Mouse (Mus musculus) heart, postnatal 25 days (tissue): ENCODE data around the gene Dctn3. TPM values are rescaled to one million over a fixed set of nuclear protein-coding genes. Genes with fewer than 3 reads are reported as not detected.
"Not testable (repeated sequence)": the region's sequence is repeated elsewhere in the genome, so short reads cannot be mapped to it uniquely, and the experiment has no call there.

Source experiments
- DNase-seq: peaks from one replicate; pipeline ENCODE4 v3.0.0; 2022; ENCODE audit warnings: low spot score
- intact Hi-C: fragments of 180-260 bp; cut with DNase I; formaldehyde crosslinking; loops from one replicate; pipeline ENCODE4 v1.15.1; 2025
- total RNA-seq, 2 experiments: library from RNA; stranded (reverse); gene quantifications; 2 replicates each; pipeline ENCODE4 v1.2.3; 2021

Dctn3 gene
- total RNA-seq, 2 experiments from 2014 or later, result 74.8 to 79.9 TPM

GRCm38 (mm10) chr4:41705922-41706754 lies 16.8 kb downstream of the Dctn3 start:
- no peak for DNase-seq
- intact Hi-C loops, result loop anchor here (2.0 to 5.0 kb wide), 3 partner anchors 51 to 154 kb away; no protein-coding TSS in a partner anchor

GRCm38 (mm10) chr4:41704651-41705050 lies 18.3 kb downstream of the Dctn3 start:
- no peak for DNase-seq
- intact Hi-C loops, result loop anchor here (5.0 kb wide), 1 partner anchor 152 kb away; no protein-coding TSS in a partner anchor

- intact Hi-C loops, DNase-seq: not testable (repeated sequence)
These were observed 20.7 kb downstream of the Dctn3 start for GRCm38 (mm10) chr4:41702226-41702625.

- intact Hi-C loops, DNase-seq: not testable (repeated sequence)
These were observed 22.7 kb downstream of the Dctn3 start for GRCm38 (mm10) chr4:41700224-41700623.

GRCm38 (mm10) chr4:41699783-41700182 lies 23.2 kb downstream of the Dctn3 start, which contains the start of gene Il11ra1:
Gene Il11ra1 (plus strand): TSS chr4:41699989.
- intact Hi-C loops, DNase-seq: not testable (repeated sequence)

GRCm38 (mm10) chr4:41698421-41699016 lies 24.5 kb downstream of the Dctn3 start:
- intact Hi-C loops, result not testable (repeated sequence)
- peak; percentile 49 for DNase-seq

- intact Hi-C loops, result loop anchor here (2.0 kb wide), 1 partner anchor 38 kb away; no protein-coding TSS in a partner anchor
- DNase-seq, result peak; percentile 62
These were observed 25.8 kb downstream of the Dctn3 start, which contains the start of gene Cntfr for GRCm38 (mm10) chr4:41696930-41697841. Gene Cntfr (minus strand): TSS chr4:41697089.

- intact Hi-C loops, result loop anchor here (2.0 kb wide), 1 partner anchor 38 kb away; no protein-coding TSS in a partner anchor
- DNase-seq, result not testable (repeated sequence)
These were observed 26.5 kb downstream of the Dctn3 start for GRCm38 (mm10) chr4:41696452-41696851.

GRCm38 (mm10) chr4:41695800-41696199 lies 27.2 kb downstream of the Dctn3 start:
- DNase-seq, result not testable (repeated sequence)
- intact Hi-C loops, result loop anchor here (2.0 kb wide), 1 partner anchor 37 kb away; no protein-coding TSS in a partner anchor

- intact Hi-C loops, DNase-seq: not testable (repeated sequence)
These were observed 29.5 kb downstream of the Dctn3 start for GRCm38 (mm10) chr4:41693511-41693910.

- DNase-seq, intact Hi-C loops: not testable (repeated sequence)
These were observed 33.0 kb downstream of the Dctn3 start for GRCm38 (mm10) chr4:41690014-41690413.

GRCm38 (mm10) chr4:41688562-41688961 lies 34.4 kb downstream of the Dctn3 start:
- intact Hi-C loops, DNase-seq: not testable (repeated sequence)

GRCm38 (mm10) chr4:41685882-41686492 lies 37.0 kb downstream of the Dctn3 start:
- DNase-seq, intact Hi-C loops: not testable (repeated sequence)

GRCm38 (mm10) chr4:41684931-41685453 lies 38.0 kb downstream of the Dctn3 start:
- DNase-seq, intact Hi-C loops: not testable (repeated sequence)

GRCm38 (mm10) chr4:41684131-41684930 lies 38.6 kb downstream of the Dctn3 start:
- DNase-seq, intact Hi-C loops: not testable (repeated sequence)

- intact Hi-C loops, DNase-seq: not testable (repeated sequence)
These were observed 39.7 kb downstream of the Dctn3 start for GRCm38 (mm10) chr4:41683303-41683702.

GRCm38 (mm10) chr4:41682789-41683188 lies 40.2 kb downstream of the Dctn3 start:
- intact Hi-C loops, result no loop called here

GRCm38 (mm10) chr4:41681947-41682346 lies 41.0 kb downstream of the Dctn3 start:
- DNase-seq, result no peak

More at GRCm38 (mm10) chr4:41682789-41683188, 40.2 kb downstream of the Dctn3 start:
- no peak for DNase-seq

More at GRCm38 (mm10) chr4:41681947-41682346, 41.0 kb downstream of the Dctn3 start:
- intact Hi-C loops, result no loop called here
